7 mouse cellular contexts compared by ENCODE assay signal in the genomic region with DNA sequence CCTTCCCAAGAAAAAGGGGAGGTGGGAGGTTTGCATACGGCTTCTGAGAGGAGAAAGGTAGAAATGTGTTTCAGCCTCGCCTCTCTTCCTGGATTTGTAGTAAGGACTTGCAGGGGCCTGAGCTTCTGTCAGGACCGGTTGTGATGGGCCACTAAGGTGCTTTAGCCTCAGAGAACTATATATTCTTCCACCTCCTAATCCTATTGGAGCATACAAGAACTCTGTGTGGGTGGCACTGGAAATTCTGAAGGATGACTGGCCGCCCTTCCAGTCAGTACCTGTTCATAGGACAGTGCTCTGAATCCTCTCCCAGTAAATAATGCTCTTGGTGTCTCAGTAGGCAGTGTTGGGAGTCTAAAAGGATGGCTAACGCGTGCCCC. TPM values are rescaled to one million over a fixed set of nuclear protein-coding genes. Genes with fewer than 3 reads are reported as not detected.
DNase-seq lines count a peak whose midpoint lies in the region; ATAC-seq and TF ChIP-seq lines count a peak whose summit lies in the region.

No protein-coding gene starts in this region.

- H3K36me3 ChIP-seq in lung, embryonic 14.5 days (ENCODE audit: insufficient read depth): peaks cover 22% of the 10 kb centered on the region
- peaks cover 15% of the 10 kb centered on the region for H3K36me3 ChIP-seq in forebrain, postnatal 0 days (ENCODE audit: insufficient read depth)

- no peaks in the 10 kb centered on the region for H3K27me3 ChIP-seq in lung, embryonic 14.5 days (ENCODE audit: insufficient read depth, low read length)
- H3K27me3 ChIP-seq in forebrain, postnatal 0 days (ENCODE audit: insufficient read depth, low read length): no peaks in the 10 kb centered on the region

- ATAC-seq in lung, embryonic 14.5 days (ENCODE audit: insufficient read depth): peak; percentile 42
- ATAC-seq in forebrain, postnatal 0 days: peak; percentile 49

- no peaks in the 10 kb centered on the region for H3K9me3 ChIP-seq in lung, embryonic 14.5 days (ENCODE audit: low read depth, low read length)
- no peaks in the 10 kb centered on the region for H3K9me3 ChIP-seq in forebrain, postnatal 0 days (ENCODE audit: low read length)

- no peak for TF ChIP-seq CTCF in lung, embryonic 14.5 days (IDR thresholded peaks at IDR 0.05; ENCODE audit: low read depth)
- no peak for TF ChIP-seq CTCF in forebrain, postnatal 0 days (IDR thresholded peaks at IDR 0.05; ENCODE audit: low read depth)

- WGBS in lung, embryonic 14.5 days: 15% methylated on average over 6 of the region's 6 CpGs
- 14% methylated on average over 6 of the region's 6 CpGs for WGBS in forebrain, postnatal 0 days

- peak overlapping the region; percentile 75 for H3K9ac ChIP-seq in lung, embryonic 14.5 days
- peak overlapping the region; percentile 82 for H3K9ac ChIP-seq in forebrain, postnatal 0 days

- no peak for DNase-seq in lung, embryonic 14.5 days
- DNase-seq in lung, adult 18-20 months: no peak
- peak; percentile 75 for DNase-seq in brain, adult 2 months (ENCODE audit: low read depth, low spot score)
- DNase-seq in forebrain, postnatal 0 days: no peak
- DNase-seq in left cerebral cortex, postnatal 4 days: peak; percentile 7
- peak; percentile 36 for DNase-seq in naive thymus-derived CD4-positive, alpha-beta T cell, adult 2 months (ENCODE audit: low read depth)
- no peak for DNase-seq in urinary bladder, postnatal 36 days (ENCODE audit: low spot score in 2 of 2)

- intact Hi-C loops in left cerebral cortex, postnatal 4 days (cut with DNase I): loop anchor here (5.0 kb wide), 1 partner anchor 52 kb away; a partner anchor contains a TSS

- peak overlapping the region; percentile 89 for H3K4me3 ChIP-seq in lung, embryonic 14.5 days (ENCODE audit: low read depth, low read length)
- H3K4me3 ChIP-seq in forebrain, postnatal 0 days (ENCODE audit: low read depth, low read length): peak overlapping the region; percentile 89

- H3K27ac ChIP-seq in lung, embryonic 14.5 days (ENCODE audit: low read depth): peak overlapping the region; percentile 52; the same call in 1 of the 2 replicates
- peak overlapping the region; percentile 86 for H3K27ac ChIP-seq in forebrain, postnatal 0 days (ENCODE audit: low read depth, low read length)

- peak overlapping the region; percentile 78 for H3K4me2 ChIP-seq in lung, embryonic 14.5 days
- H3K4me2 ChIP-seq in forebrain, postnatal 0 days (ENCODE audit: low read depth): peak overlapping the region; percentile 85

- H3K4me1 ChIP-seq in lung, embryonic 14.5 days (ENCODE audit: insufficient read depth): no peaks in the 10 kb centered on the region; the same call in 1 of the 2 replicates
- H3K4me1 ChIP-seq in forebrain, postnatal 0 days (ENCODE audit: insufficient read depth): peaks cover 13% of the 10 kb centered on the region

RNA-seq across cellular contexts. Expression of a gene that starts 0.6 kb away (rescaled TPM):
- polyA plus RNA-seq in lung, embryonic 14.5 days (2014; fragmentation: Nextera tagmentation; extraction: Ambion mirVana): 97.2 and 103 TPM in 2 replicates
- total RNA-seq in forebrain, postnatal 0 days (2014; rRNA removed): 105 and 116 TPM in 2 replicates
- polyA plus RNA-seq in forebrain, postnatal 0 days (2015; fragmentation: Nextera tagmentation; extraction: Ambion mirVana): 112 and 123 TPM in 2 replicates
- total RNA-seq in left cerebral cortex, postnatal 4 days (2021): 10 to 100 TPM; 69.0 to 73.3 TPM

RNA-seq across cellular contexts. Expression of a gene that starts 51.4 kb away (rescaled TPM):
- polyA plus RNA-seq in lung, embryonic 14.5 days (2014; fragmentation: Nextera tagmentation; extraction: Ambion mirVana): 12.8 and 15.5 TPM in 2 replicates
- total RNA-seq in forebrain, postnatal 0 days (2014; rRNA removed): 16.5 and 19.2 TPM in 2 replicates
- 6.5 and 14.9 TPM in 2 replicates for polyA plus RNA-seq in forebrain, postnatal 0 days (2015; fragmentation: Nextera tagmentation; extraction: Ambion mirVana)
- total RNA-seq in left cerebral cortex, postnatal 4 days (2021): 10 to 100 TPM; 28.3 to 30.1 TPM

RNA-seq across cellular contexts. Expression of a gene that starts 54.6 kb away (rescaled TPM):
- polyA plus RNA-seq in lung, embryonic 14.5 days (2014; fragmentation: Nextera tagmentation; extraction: Ambion mirVana): 2,590 and 2,710 TPM in 2 replicates
- total RNA-seq in forebrain, postnatal 0 days (2014; rRNA removed): 485 and 592 TPM in 2 replicates
- 728 and 896 TPM in 2 replicates for polyA plus RNA-seq in forebrain, postnatal 0 days (2015; fragmentation: Nextera tagmentation; extraction: Ambion mirVana)
- 100 to 1,000 TPM; 187 to 226 TPM for total RNA-seq in left cerebral cortex, postnatal 4 days (2021)

Comparison
In these comparisons a context has a peak if more than half of its experiments do, and no peak if none do; other contexts are left out.
1. DNase-seq: peak in brain, adult 2 months (single experiment), left cerebral cortex, postnatal 4 days (single experiment) and naive thymus-derived CD4-positive, alpha-beta T cell, adult 2 months (single experiment); none in lung, embryonic 14.5 days (single experiment), lung, adult 18-20 months (0 of 2), forebrain, postnatal 0 days (single experiment) and urinary bladder, postnatal 36 days (0 of 2).